Mouse (Mus musculus): Measurements from ENCODE around the gene 1700012A03Rik.

GRCm38 (mm10) chr6:32006382-32006781 is 43.7 kb upstream of the 1700012A03Rik start:
- TF ChIP-seq CTCF (IDR thresholded peaks at IDR 0.05; ENCODE audit: insufficient read depth, low read depth, low read length) (no peak), POLR2A (IDR thresholded peaks at IDR 0.05; ENCODE audit: insufficient read depth, low read depth, low read length) (no peak)

Data from olfactory bulb, adult 2 months (tissue).